In the genomic region with DNA sequence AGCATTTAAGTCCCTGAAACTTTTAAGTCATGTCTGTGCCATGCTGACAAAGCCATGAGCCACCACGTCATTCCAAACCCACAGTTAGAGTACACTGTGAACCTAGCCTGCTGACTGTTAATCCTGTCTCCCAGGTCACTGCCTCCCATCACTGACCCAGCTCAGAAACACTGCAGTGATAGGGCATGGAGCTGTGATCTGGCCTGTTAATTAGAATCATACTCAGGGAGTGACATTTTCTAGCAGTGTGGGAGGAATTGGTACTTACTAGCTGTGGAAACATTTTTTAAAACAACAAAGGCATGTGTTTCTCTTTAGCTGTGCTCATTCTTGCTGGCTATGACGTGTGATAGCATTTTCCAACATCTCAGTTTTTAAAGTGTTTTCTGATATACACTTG, we compare ENCODE assay signal across 22 mouse cellular contexts. TPM values are rescaled to one million over a fixed set of nuclear protein-coding genes. Genes with fewer than 3 reads are reported as not detected.
DNase-seq lines count a peak whose midpoint lies in the region; ATAC-seq and TF ChIP-seq lines count a peak whose summit lies in the region.
"Had no signal": no experiment of that assay in that cellular context is flagged by ENCODE, and none has a peak within 500 bp of the region (broad histone marks: within the 10 kb centered on the region; RNA-seq: fewer than 3 reads in every experiment).

No protein-coding gene starts in this region.

- H3K27me3 ChIP-seq in embryonic facial prominence, embryonic 11.5 days (ENCODE audit: control insufficient read depth, insufficient read depth, low read length), result no peaks in the 10 kb centered on the region
- no peaks in the 10 kb centered on the region for H3K27me3 ChIP-seq in embryonic facial prominence, embryonic 10.5 days (replicated peaks; ENCODE audit: low read depth, poor library complexity, severe bottlenecking)
- H3K27me3 ChIP-seq in heart, embryonic 13.5 days (replicated peaks), result no peaks in the 10 kb centered on the region
- H3K27me3 ChIP-seq: forebrain, embryonic 15.5 days; liver, embryonic 13.5 days; neural tube, embryonic 15.5 days had no signal

- WGBS in embryonic facial prominence, embryonic 11.5 days, result 45% methylated on average over 2 of the region's 2 CpGs
- 54% methylated on average over 2 of the region's 2 CpGs for WGBS in embryonic facial prominence, embryonic 10.5 days
- 49% methylated on average over 2 of the region's 2 CpGs for WGBS in heart, embryonic 13.5 days

- no peaks in the 10 kb centered on the region for H3K4me1 ChIP-seq in embryonic facial prominence, embryonic 11.5 days (ENCODE audit: control insufficient read depth, insufficient read depth, low read length)
- peaks cover 27% of the 10 kb centered on the region for H3K4me1 ChIP-seq in embryonic facial prominence, embryonic 10.5 days
- peaks cover 51% of the 10 kb centered on the region for H3K4me1 ChIP-seq in heart, embryonic 13.5 days
- H3K4me1 ChIP-seq: liver, embryonic 13.5 days had no signal

- ATAC-seq in embryonic facial prominence, embryonic 11.5 days (replicated peaks; ENCODE audit: insufficient number of reproducible peaks, low FRiP score, low TSS enrichment, low read depth), result no peak
- no peak for ATAC-seq in heart, embryonic 13.5 days (ENCODE audit: extremely low read depth, insufficient number of reproducible peaks, low FRiP score, low TSS enrichment)
- ATAC-seq: forebrain, embryonic 15.5 days; intestine, embryonic 16.5 days; midbrain, embryonic 16.5 days had no signal

- H3K9ac ChIP-seq in embryonic facial prominence, embryonic 11.5 days (replicated peaks; ENCODE audit: low read length), result no peak overlapping the region
- H3K9ac ChIP-seq in heart, embryonic 13.5 days, result no peak overlapping the region
- H3K9ac ChIP-seq: forebrain, embryonic 15.5 days; hindbrain, embryonic 14.5 days; liver, embryonic 13.5 days; lung, embryonic 14.5 days; neural tube, embryonic 15.5 days had no signal

- H3K27ac ChIP-seq in embryonic facial prominence, embryonic 11.5 days (replicated peaks; ENCODE audit: low read depth, low read length), result no peak overlapping the region
- H3K27ac ChIP-seq in embryonic facial prominence, embryonic 10.5 days (replicated peaks), result no peak overlapping the region
- H3K27ac ChIP-seq in heart, embryonic 13.5 days (replicated peaks), result peak overlapping the region; percentile 41; the same call in 1 of the 2 replicates
- H3K27ac ChIP-seq in layer of hippocampus, adult 2 months, result peak overlapping the region; percentile 44; the same call in 1 of the 2 replicates
- H3K27ac ChIP-seq: forebrain, embryonic 15.5 days; hindbrain, embryonic 14.5 days; left cerebral cortex, adult 2 months; liver, embryonic 13.5 days; neural tube, embryonic 15.5 days; stomach, postnatal 0 days had no signal

- peak; percentile 25 for DNase-seq in embryonic facial prominence, embryonic 11.5 days (ENCODE audit: low spot score)
- no peak for DNase-seq in embryonic facial prominence, embryonic 10.5 days (ENCODE audit: low spot score)
- no peak for DNase-seq in heart, adult 18-20 months
- DNase-seq in layer of hippocampus, adult 2 months (ENCODE audit: low spot score in 2 of 2), result no peak
- no peak for DNase-seq in layer of hippocampus, adult 8-10 months (ENCODE audit: low spot score in 2 of 2)
- DNase-seq in retina, embryonic 14.5 days (ENCODE audit: low spot score), result peak; percentile 30
- no peak for DNase-seq in thymus, postnatal 4 days
- DNase-seq: adrenal gland, postnatal 14 days; gastrocnemius, postnatal 14 days; kidney, postnatal 14 days; layer of hippocampus, adult 9-11 months; liver, embryonic 13.5 days; lung, embryonic 14.5 days; lung, postnatal 36 days had no signal

- H3K4me2 ChIP-seq in embryonic facial prominence, embryonic 11.5 days (ENCODE audit: low read depth, low read length), result no peak overlapping the region
- H3K4me2 ChIP-seq in heart, embryonic 13.5 days, result no peak overlapping the region
- H3K4me2 ChIP-seq: forebrain, embryonic 15.5 days; hindbrain, embryonic 14.5 days; liver, embryonic 13.5 days; lung, embryonic 14.5 days; neural tube, embryonic 15.5 days had no signal

- no peaks in the 10 kb centered on the region for H3K9me3 ChIP-seq in embryonic facial prominence, embryonic 11.5 days (replicated peaks; ENCODE audit: control insufficient read depth, low read length)
- H3K9me3 ChIP-seq in embryonic facial prominence, embryonic 10.5 days, result no peaks in the 10 kb centered on the region; the same call in 1 of the 2 replicates
- no peaks in the 10 kb centered on the region for H3K9me3 ChIP-seq in heart, embryonic 13.5 days
- H3K9me3 ChIP-seq: forebrain, embryonic 15.5 days; liver, embryonic 13.5 days; neural tube, embryonic 15.5 days had no signal

- no peaks in the 10 kb centered on the region for H3K36me3 ChIP-seq in embryonic facial prominence, embryonic 11.5 days (replicated peaks; ENCODE audit: control insufficient read depth, insufficient read depth, low read depth, low read length)
- H3K36me3 ChIP-seq in embryonic facial prominence, embryonic 10.5 days (replicated peaks), result no peaks in the 10 kb centered on the region; the same call in 1 of the 2 replicates
- H3K36me3 ChIP-seq in heart, embryonic 13.5 days, result no peaks in the 10 kb centered on the region
- H3K36me3 ChIP-seq: forebrain, embryonic 15.5 days; liver, embryonic 13.5 days; neural tube, embryonic 15.5 days had no signal

- no peak for TF ChIP-seq CTCF in layer of hippocampus, adult 2 months (conservative IDR thresholded peaks at IDR 0.05)

- no peak overlapping the region for H3K4me3 ChIP-seq in embryonic facial prominence, embryonic 11.5 days (ENCODE audit: low read depth, low read length)
- no peak overlapping the region for H3K4me3 ChIP-seq in embryonic facial prominence, embryonic 10.5 days
- no peak overlapping the region for H3K4me3 ChIP-seq in heart, embryonic 13.5 days
- H3K4me3 ChIP-seq in layer of hippocampus, adult 2 months, result no peak overlapping the region
- H3K4me3 ChIP-seq: forebrain, embryonic 15.5 days; left cerebral cortex, adult 2 months; liver, embryonic 13.5 days; neural tube, embryonic 15.5 days had no signal

RNA-seq across cellular contexts. Expression of gene Rassf8, which starts 35.4 kb away (rescaled TPM):
- 5.5 and 8.2 TPM in 2 replicates for polyA plus RNA-seq in embryonic facial prominence, embryonic 11.5 days (2014; fragmentation: Nextera tagmentation; extraction: Ambion mirVana)
- polyA plus RNA-seq in embryonic facial prominence, embryonic 10.5 days (2016; fragmentation: Nextera tagmentation; extraction: Ambion mirVana), result 3.5 and 3.7 TPM in 2 replicates
- polyA plus RNA-seq in heart, embryonic 13.5 days (2015; fragmentation: Nextera tagmentation; extraction: Ambion mirVana), result 7.4 and 7.6 TPM in 2 replicates
- 10 to 100 TPM; 48.4 to 55.5 TPM for total RNA-seq in heart, adult 18-20 months (2021)
- 10 to 100 TPM; 25.6 to 26.4 TPM for total RNA-seq in layer of hippocampus, adult 2 months (2021)
- total RNA-seq in layer of hippocampus, adult 8-10 months (2022), result 10 to 100 TPM; 23.0 to 28.5 (median 23.5) TPM

Comparison
In these comparisons a context has a peak if more than half of its experiments do, and no peak if none do; other contexts are left out.
1. DNase-seq: peak in embryonic facial prominence, embryonic 11.5 days (single experiment) and retina, embryonic 14.5 days (single experiment); none in embryonic facial prominence, embryonic 10.5 days (single experiment), heart, adult 18-20 months (0 of 2), layer of hippocampus, adult 2 months (0 of 2), layer of hippocampus, adult 8-10 months (0 of 2) and thymus, postnatal 4 days (single experiment).
2. H3K27ac ChIP-seq: peak in heart, embryonic 13.5 days (single experiment) and layer of hippocampus, adult 2 months (single experiment); none in embryonic facial prominence, embryonic 11.5 days (single experiment) and embryonic facial prominence, embryonic 10.5 days (single experiment).